Mouse (Mus musculus) kidney, adult 2 months (tissue): Measurements from ENCODE around the gene Dtnb. TPM values are rescaled to one million over a fixed set of nuclear protein-coding genes. Genes with fewer than 3 reads are reported as not detected.
A peak's percentile ranks its signal among the peaks of the same experiment; 100 is the strongest.

ENCODE experiments used
- DNase-seq: peaks from one replicate; pipeline ENCODE4 v3.0.0; 2021
- H3K27ac ChIP-seq: fragments of 200-500 bp; 2 replicates; pipeline ENCODE4 v1.5.1; 2012; ENCODE audit warnings: low read depth, low read length, control low read depth, inconsistent platforms; ENCODE audit not compliant: insufficient read depth
- H3K27me3 ChIP-seq: fragments of 200-500 bp; replicated peaks from 2 replicates; pipeline ENCODE4 v1.6.1; 2012; ENCODE audit warnings: mild to moderate bottlenecking, moderate library complexity, low read length, inconsistent platforms; ENCODE audit not compliant: control insufficient read depth, insufficient read depth
- H3K36me3 ChIP-seq: fragments of 200-500 bp; 2 replicates; pipeline ENCODE4 v1.6.1; 2012; ENCODE audit warnings: mild to moderate bottlenecking, moderate library complexity, low read length, inconsistent platforms; ENCODE audit not compliant: control insufficient read depth, insufficient read depth
- H3K4me1 ChIP-seq: fragments of 200-500 bp; 2 replicates; pipeline ENCODE4 v1.6.1; 2011; ENCODE audit warnings: low read length; ENCODE audit not compliant: control insufficient read depth, insufficient read depth
- H3K4me3 ChIP-seq: fragments of 200-500 bp; 2 replicates; pipeline ENCODE4 v1.5.1; 2011; ENCODE audit warnings: mild to moderate bottlenecking, low read depth, low read length, control low read depth; ENCODE audit not compliant: insufficient read depth
- CTCF ChIP-seq: fragments of 200-500 bp; conservative IDR thresholded peaks from 2 replicates; pipeline ENCODE4 v1.5.1; 2011; ENCODE audit warnings: low read depth, mild to moderate bottlenecking, control low read depth, low read length, moderate library complexity, mixed read lengths; ENCODE audit not compliant: insufficient read depth, insufficient read length
- POLR2A ChIP-seq: fragments of 200-500 bp; IDR thresholded peaks from one replicate; pipeline ENCODE4 v1.6.1; 2011; ENCODE audit warnings: low read depth, low read length, control low read depth
- WGBS: fragments of 180-500 bp; shearing (Covaris S2); methylation state at CpG from one replicate; pipeline ENCODE4 v1.1.7; 2018; 5-methylcytosine and 5-hydroxymethylcytosine counted together
- polyA plus RNA-seq: library from polyadenylated mRNA; depleted of rRNA; stranded (reverse); fragments of >200 nt; gene quantifications from 2 replicates; pipeline ENCODE4 v1.2.3, GENCODE M21; 2012

Gene Dtnb
- polyA plus RNA-seq, 1 experiment: 60.5 TPM

- Histone ChIP-seq H3K27ac (peak overlapping the region; percentile 90), H3K27me3 (no peaks in the 10 kb centered on the region), H3K4me3 (no peak overlapping the region), H3K36me3 (no peaks in the 10 kb centered on the region), H3K4me1 (peaks cover 30% of the 10 kb centered on the region)
- DNase-seq: peak; percentile 69
- no peak for TF ChIP-seq CTCF
- no peak for TF ChIP-seq POLR2A
- WGBS: 61% methylated on average over 6 of the region's 6 CpGs
Observed at GRCm38 (mm10) chr12:3778286-3778685, 206.1 kb downstream of the Dtnb start.

GRCm38 (mm10) chr12:3779639-3780038 is 207.5 kb downstream of the Dtnb start:
- Histone ChIP-seq H3K27me3 (no peaks in the 10 kb centered on the region), H3K36me3 (no peaks in the 10 kb centered on the region), H3K27ac (0 out of 2 replicates have a peak overlapping the region, but pooled peaks have one; percentile 6), H3K4me1 (peaks cover 30% of the 10 kb centered on the region), H3K4me3 (no peak overlapping the region)
- no peak for TF ChIP-seq POLR2A
- no peak for TF ChIP-seq CTCF
- no peak for DNase-seq
- WGBS: 74% methylated on average over 2 of the region's 2 CpGs

GRCm38 (mm10) chr12:3780405-3780891 is 208.3 kb downstream of the Dtnb start:
- Histone ChIP-seq H3K4me1 (peaks cover 30% of the 10 kb centered on the region), H3K4me3 (no peak overlapping the region), H3K27me3 (no peaks in the 10 kb centered on the region), H3K36me3 (no peaks in the 10 kb centered on the region), H3K27ac (peak overlapping the region; percentile 65)
- 0 out of 2 replicates have a peak, but pooled peaks have one; percentile 1 for TF ChIP-seq CTCF
- TF ChIP-seq POLR2A: no peak
- WGBS: 2% methylated on average over 8 of the region's 8 CpGs
- peak; percentile 89 for DNase-seq

- no peak for DNase-seq
- WGBS: 28% methylated on average over 7 of the region's 7 CpGs
- Histone ChIP-seq H3K36me3 (no peaks in the 10 kb centered on the region), H3K4me3 (no peak overlapping the region), H3K4me1 (peaks cover 30% of the 10 kb centered on the region), H3K27ac (peak overlapping the region; percentile 65), H3K27me3 (no peaks in the 10 kb centered on the region)
- TF ChIP-seq CTCF (no peak), POLR2A (no peak)
Observed at GRCm38 (mm10) chr12:3780931-3781471, 208.8 kb downstream of the Dtnb start.

- H3K27me3 ChIP-seq: no peaks in the 10 kb centered on the region
- TF ChIP-seq POLR2A (no peak), CTCF (peak; percentile 91)
- H3K4me1 ChIP-seq: peaks cover 30% of the 10 kb centered on the region
- H3K4me3 ChIP-seq: no peak overlapping the region
- peak overlapping the region; percentile 65 for H3K27ac ChIP-seq
- WGBS: 2% methylated on average over 8 of the region's 8 CpGs
- peak; percentile 95 for DNase-seq
- H3K36me3 ChIP-seq: no peaks in the 10 kb centered on the region
Observed at GRCm38 (mm10) chr12:3781482-3781881, 209.3 kb downstream of the Dtnb start.

GRCm38 (mm10) chr12:3783196-3783825 is 211.1 kb downstream of the Dtnb start:
- TF ChIP-seq CTCF (no peak), POLR2A (no peak)
- Histone ChIP-seq H3K4me3 (no peak overlapping the region), H3K36me3 (no peaks in the 10 kb centered on the region), H3K27ac (no peak overlapping the region), H3K4me1 (peaks cover 22% of the 10 kb centered on the region), H3K27me3 (no peaks in the 10 kb centered on the region)
- WGBS: 67% methylated on average over 3 of the region's 3 CpGs
- no peak for DNase-seq

GRCm38 (mm10) chr12:3784258-3784657 is 212.1 kb downstream of the Dtnb start:
- WGBS: 98% methylated on average over 2 of the region's 2 CpGs
- DNase-seq: no peak
- TF ChIP-seq CTCF: no peak
- H3K36me3 ChIP-seq: no peaks in the 10 kb centered on the region
- peaks cover 16% of the 10 kb centered on the region for H3K4me1 ChIP-seq
- H3K27ac ChIP-seq: no peak overlapping the region
- H3K4me3 ChIP-seq: no peak overlapping the region
- H3K27me3 ChIP-seq: no peaks in the 10 kb centered on the region
